Mouse (Mus musculus) testis, postnatal 10 days (tissue): ENCODE data around the gene Ccdc172.

Source experiments
- DNase-seq: peaks from one replicate; pipeline ENCODE4 v3.0.0; 2021; ENCODE audit warnings: low spot score

Ccdc172 gene

DNA sequence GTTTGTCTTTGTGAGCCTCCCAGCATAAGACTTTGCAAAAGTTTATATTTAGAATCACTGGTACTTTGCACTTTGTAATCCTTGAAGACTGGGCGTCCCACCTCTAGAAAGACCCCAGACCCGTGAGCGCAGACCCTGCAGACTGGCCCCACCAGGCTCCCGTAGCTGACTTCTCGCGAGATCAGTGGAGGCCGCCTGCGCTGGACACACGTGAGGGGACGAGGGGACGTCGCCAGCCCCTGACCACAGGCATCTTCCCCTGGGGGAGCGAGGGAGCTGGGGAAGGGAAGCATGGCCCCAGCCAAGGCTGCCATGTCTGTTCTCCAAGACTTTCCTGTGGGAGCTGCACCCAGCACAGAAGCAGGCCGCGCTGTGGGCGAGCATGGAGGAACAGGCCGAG, at the start of gene Ccdc172:
TSS of gene Ccdc172 (plus strand) at position 176 of the 400 bp plus-strand sequence.
- peak; percentile 56 for DNase-seq

DNA sequence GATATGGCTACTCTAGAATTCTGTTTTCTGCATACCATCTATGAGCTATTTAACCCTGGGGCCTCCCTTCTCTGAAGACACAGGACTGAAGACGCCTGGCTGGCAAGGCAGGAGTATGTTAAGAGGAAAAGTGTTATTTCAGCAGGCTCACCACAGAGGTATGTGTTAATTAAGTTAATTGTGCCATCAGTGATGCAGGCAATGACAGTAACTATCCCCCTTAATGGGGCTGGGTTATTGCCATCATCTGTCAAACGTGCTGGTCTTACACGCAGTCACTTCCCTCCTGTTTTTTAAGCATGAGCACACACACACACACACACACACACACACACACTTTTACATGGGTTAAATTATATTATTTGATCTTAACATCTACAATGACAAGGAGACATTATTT, 48.0 kb upstream of the Ccdc172 start:
- DNase-seq: no peak

- DNase-seq: no peak
Observed at GRCm38 (mm10) chr19:58468331-58468730, 43.5 kb upstream of the Ccdc172 start.

DNA sequence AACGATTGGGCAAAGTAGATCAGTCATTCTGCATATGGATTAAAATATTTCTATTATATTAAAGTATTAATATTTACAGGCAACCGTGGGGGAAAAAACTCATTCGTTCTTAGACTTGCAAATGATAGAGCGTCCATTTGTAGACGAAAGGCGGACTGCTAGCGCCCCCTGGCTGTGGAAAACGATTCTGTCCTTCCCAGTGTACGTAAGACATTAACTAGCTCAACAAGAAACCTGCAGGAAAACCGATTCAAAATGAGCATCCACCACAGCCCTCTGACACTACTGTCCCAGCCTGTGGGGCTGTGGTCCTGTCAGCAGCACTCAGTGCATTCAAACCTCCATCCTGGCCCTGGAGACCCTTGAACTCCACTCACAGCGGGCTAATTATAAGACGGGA, 42.4 kb upstream of the Ccdc172 start:
- peak; percentile 93 for DNase-seq

DNA sequence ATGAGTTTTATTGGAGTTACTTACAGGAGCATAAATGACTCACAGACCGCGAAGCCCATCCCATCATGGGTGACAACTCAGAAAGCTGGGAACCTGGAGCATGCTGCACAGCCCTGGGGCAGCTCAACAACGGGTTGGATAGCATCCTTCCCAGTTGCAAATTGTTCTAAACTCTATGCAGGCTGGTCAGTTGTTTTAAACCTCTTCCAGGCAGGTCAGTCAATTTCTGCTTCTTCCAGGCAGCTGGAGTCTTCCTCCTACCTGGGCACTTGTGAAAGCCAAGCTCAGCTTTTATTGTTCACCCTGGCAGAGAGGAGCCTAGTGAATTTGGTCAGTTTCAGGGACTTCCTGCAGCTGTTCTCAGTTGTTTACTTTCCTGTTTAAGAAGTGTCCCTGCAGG, 37.5 kb upstream of the Ccdc172 start:
- DNase-seq: no peak

DNA sequence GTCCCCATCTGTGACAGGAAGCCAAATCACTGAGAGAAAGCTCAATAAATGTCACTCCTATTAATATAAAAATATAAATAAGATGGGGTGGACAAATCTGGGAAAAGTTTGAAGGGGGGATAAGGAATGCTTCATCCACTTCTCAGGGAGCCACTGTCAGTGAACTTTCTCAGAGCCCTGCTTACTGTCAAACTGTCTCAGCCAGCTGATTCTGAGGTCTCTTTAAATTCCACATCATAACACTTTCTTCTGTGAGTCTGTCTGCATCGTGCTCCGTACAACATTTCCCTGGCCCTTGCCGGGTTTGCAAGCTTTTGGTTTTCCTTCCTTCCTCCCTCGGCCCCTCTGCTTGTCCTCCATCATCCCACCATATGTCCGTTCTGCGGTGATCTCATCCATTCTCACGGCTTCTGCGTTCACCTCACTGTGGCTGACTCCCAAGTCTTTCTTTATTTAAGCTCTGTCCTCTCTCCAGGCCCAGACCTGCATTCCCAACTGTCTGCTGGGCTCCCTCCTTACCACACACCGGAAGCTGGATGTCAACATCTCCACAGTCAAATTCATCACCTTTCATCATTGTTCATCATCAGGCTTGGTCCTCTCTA, 29.3 kb upstream of the Ccdc172 start:
- no peak for DNase-seq

DNA sequence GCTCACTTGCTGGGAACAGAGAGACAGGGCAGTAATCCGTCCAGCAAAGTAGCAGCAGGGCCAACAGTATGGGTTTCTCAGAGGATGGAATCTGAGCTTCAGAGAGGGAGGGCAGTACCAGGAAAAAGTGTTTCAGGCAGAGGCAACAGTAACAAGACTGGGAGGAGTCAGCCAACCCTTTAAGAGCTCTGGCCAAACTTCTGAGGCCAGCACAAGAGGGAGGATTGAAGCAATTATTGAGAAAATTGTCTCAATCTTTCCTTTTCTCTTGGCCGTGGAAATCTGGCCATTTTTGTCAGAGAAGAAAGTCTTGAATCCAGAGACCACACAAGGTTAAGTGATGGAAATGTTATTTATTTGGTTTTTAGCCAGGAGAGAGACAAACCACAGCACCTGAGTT, 25.1 kb upstream of the Ccdc172 start:
- DNase-seq: no peak

DNA sequence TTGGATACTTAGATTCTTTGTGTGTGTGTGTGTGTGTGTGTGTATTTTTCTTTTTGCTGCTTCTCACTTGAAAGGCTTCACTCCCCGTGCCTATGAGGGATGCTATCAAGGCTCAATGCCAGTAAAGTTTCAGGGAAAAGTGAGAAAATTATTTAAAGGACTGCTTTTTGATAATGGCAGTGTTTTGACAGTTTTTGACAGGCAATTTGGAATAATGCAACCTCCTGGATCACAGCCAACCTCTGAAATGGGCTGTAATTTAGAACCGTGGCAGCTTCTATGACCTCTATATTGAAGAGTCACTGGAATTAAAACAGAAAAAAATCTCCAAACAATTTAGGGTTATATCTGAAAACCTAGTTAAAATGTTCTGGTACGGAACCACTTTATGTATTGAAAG, 14.7 kb upstream of the Ccdc172 start:
- DNase-seq: no peak

DNA sequence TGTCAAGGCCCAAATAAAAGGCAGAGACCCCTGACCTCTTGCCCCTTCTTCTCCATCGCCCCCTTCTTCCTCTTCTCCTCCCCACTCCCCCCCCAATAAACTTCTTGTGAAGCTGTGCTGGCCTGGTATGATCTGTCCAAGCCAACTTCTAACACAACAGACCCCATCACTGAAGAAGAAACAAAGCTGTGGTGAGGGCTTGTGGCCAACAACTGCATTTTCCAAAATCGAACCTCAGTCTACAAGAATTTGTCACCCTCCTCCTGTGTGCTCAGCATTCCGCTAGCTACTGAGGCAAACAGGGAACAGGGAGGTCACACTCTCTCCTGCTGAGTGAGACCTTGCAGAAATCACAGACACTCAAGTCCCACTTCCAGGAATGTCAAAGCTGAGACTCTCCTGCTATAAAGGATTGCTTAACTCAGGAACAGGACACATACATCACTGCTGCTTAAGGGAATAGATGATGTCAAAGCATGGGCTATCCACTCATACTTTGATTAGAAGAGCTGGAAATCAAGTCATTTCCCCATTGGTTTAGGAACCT, 12.3 kb upstream of the Ccdc172 start:
- no peak for DNase-seq

- no peak for DNase-seq
Observed at GRCm38 (mm10) chr19:58500049-58500448, 11.7 kb upstream of the Ccdc172 start.

DNA sequence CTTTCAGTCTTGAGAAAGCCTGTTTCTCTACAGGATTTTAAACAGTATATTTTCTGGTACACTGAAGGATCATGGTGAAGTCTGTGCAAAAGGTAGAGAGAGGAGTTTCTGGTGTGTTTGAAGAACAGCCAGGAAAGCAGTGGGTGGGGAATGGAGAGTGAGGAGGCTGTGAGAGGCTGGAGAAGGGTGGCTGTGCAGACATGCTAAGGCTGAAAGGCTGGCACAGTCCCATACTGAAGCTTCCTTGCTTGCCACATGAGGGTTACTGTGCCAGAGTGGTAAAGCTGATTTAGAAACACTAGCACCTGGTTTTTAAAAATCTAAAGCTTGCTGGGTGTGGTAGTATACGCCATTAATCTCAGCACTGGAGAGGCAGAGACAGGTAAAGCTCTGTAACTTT, 9.9 kb downstream of the Ccdc172 start:
- no peak for DNase-seq

DNA sequence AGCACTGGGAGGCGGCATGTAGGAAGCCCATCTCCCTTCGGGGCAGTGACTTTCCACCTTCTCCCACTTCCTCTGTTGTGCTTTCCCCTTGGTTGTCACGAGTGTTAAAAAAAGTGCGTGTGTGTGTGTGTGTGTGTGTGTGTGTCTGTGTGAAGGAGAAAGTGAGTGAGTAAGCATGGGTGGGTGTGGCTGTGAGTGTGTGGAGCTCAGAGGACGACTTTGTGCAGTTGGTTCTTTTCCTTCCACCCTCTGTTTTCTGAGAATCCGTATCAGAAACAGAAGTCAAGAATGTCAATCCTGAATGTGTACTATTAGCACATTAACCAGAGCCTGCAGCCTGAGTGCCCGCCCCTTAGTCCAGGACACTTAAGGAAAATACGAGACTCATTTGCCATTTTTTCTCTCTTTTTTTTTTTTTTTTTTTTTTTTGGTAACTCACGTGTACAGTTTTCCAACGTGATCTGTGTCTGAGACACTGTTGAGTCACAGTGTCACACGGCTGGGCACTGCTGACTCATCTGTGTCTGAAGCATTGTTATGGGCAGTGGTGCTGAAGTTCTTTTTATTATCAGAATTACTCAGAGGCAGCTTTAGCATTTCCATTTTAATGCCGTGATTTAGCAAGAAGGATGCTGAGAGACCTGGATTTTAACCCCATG, 12.1 kb downstream of the Ccdc172 start:
- no peak for DNase-seq

GRCm38 (mm10) chr19:58525457-58526239, 13.9 kb downstream of the Ccdc172 start:
- no peak for DNase-seq

GRCm38 (mm10) chr19:58533077-58533476, 21.3 kb downstream of the Ccdc172 start:
- DNase-seq: no peak

DNA sequence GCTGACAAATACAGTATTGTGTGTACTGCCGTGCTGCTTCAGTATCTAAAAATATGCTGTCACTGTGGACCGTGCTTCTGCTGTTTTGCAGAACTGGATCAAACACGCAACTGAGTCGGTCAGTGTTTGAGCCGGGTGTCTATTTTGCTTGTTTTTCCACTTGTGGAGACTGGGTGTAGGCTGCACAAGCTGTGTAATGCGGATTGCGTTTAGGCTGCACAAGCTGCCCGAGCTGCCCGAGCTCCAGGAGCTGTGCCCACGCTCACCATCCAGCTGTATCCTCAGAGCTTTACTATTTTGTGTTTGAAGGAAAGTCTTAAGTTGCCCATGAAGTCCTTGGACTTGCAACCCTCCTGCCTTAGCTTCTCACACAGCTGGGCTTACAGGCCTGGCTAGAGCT, 24.9 kb downstream of the Ccdc172 start:
- no peak for DNase-seq

DNA sequence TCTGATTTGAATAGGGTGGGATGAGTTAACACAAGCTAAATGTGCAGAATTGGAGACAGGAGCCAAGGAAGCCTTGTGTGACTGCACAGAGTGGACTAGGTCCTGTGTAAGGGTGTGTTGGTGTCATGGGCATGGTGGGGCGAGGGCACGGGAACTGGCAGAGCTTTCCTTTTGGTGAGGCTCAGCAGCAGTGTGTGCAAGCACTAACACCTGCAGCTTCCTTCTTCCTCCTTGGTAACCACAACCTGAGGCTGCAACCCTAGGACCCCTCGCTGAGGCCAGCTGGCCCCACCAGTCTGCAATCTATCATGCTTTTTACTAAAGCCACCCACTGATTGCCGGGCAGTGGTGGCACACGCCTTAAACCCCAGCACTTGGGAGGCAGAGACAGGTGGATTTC, 28.6 kb downstream of the Ccdc172 start:
- no peak for DNase-seq

GRCm38 (mm10) chr19:58548367-58548766, 36.6 kb downstream of the Ccdc172 start:
- no peak for DNase-seq

DNA sequence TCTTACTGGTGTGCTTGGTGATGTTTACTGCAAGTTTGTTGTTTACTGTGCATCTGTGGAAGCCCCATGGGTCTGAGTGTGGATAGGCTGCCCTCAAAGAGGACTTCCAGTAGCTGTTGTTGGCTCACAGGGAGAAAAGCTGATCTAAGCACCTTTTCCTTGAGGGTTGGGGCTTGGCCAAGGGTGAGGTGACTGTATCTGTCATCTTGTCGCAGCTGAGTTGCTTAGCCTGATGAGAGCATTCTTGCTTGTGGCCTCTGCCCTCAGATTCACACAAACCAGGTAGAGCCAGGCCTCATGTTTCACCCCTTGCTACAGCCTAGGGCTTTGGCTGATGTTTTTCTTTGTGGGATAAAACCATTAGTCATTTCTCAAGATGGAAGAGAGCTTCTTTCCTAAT, 38.7 kb downstream of the Ccdc172 start:
- DNase-seq: no peak

DNA sequence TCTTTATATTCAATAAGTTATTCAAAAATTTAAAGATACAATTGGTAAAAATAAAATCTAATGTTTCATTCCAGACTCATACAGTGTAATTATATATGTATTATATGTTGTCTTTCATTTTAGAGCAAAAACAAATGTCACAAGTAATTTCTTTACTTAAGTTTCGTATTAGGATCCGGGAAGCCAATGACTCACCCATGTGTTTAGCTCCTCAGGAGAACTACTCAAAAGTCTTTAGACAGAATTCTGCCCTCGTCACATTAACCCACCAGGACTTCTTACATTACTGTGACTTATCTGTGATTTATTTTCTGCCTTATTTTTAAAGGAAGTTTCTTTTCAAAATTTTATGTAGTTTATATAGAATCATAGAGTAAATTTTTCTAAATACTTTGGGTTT, 39.1 kb downstream of the Ccdc172 start:
- no peak for DNase-seq

GRCm38 (mm10) chr19:58554974-58555373, 43.2 kb downstream of the Ccdc172 start:
- DNase-seq: no peak

- DNase-seq: peak; percentile 54
Observed at GRCm38 (mm10) chr19:58558352-58558751, 46.6 kb downstream of the Ccdc172 start.

- no peak for DNase-seq
Observed at GRCm38 (mm10) chr19:58562301-58562815, 50.6 kb downstream of the Ccdc172 start.

GRCm38 (mm10) chr19:58571566-58571965, 59.8 kb downstream of the Ccdc172 start:
- DNase-seq: no peak
